Mouse (Mus musculus): ENCODE data around the gene Gm20388. TPM values are rescaled to one million over a fixed set of nuclear protein-coding genes. Genes with fewer than 3 reads are reported as not detected.
A peak's percentile ranks its signal among the peaks of the same experiment; 100 is the strongest.

Gm20388 gene
- total RNA-seq, 1 experiment: 27.0 TPM

- TF ChIP-seq CHD2 (IDR thresholded peaks at IDR 0.05; ENCODE audit: low read depth, low read length): no peak
- TF ChIP-seq ZC3H11A (IDR thresholded peaks at IDR 0.05; ENCODE audit: borderline replicate concordance, low read depth, low read length): no peak
- TF ChIP-seq ZNF384 (IDR thresholded peaks at IDR 0.05; ENCODE audit: low read depth, low read length): no peak
- TF ChIP-seq MAFK (IDR thresholded peaks at IDR 0.05; ENCODE audit: insufficient read depth, low read depth, low read length): no peak
- no peak for TF ChIP-seq HCFC1 (IDR thresholded peaks at IDR 0.05; ENCODE audit: borderline replicate concordance, insufficient read depth, low read length)
- 0 out of 2 replicates have a peak overlapping the region, but pooled peaks have one; percentile 8 for H3K9ac ChIP-seq (ENCODE audit: insufficient read depth, low read depth, low read length, poor library complexity, severe bottlenecking)
- in situ Hi-C loops (cut with MboI; ENCODE audit: low sequenced_read_pairs in 2 of 2, unreplicated experiment in 2 of 2): no loop called here
- peak overlapping the region; percentile 72; the same call in 1 of the 2 replicates for H3K27ac ChIP-seq (ENCODE audit: insufficient read depth, low read depth, low read length, poor library complexity, severe bottlenecking)
- no peak for DNase-seq (ENCODE audit: low read depth, low spot score)
- H3K4me3 ChIP-seq (ENCODE audit: insufficient read depth in 1 of 2, low read depth in 1 of 2, low read length in 2 of 2, poor library complexity in 1 of 2, severe bottlenecking in 1 of 2): peak overlapping the region in 1 of 2 experiments; percentile 0; a peak in 1 of 4 replicates
- H3K36me3 ChIP-seq (ENCODE audit: control insufficient read depth, insufficient read depth, low read length, poor library complexity, severe bottlenecking): peaks cover 39% of the 10 kb centered on the region
- no peaks in the 10 kb centered on the region for H3K9me3 ChIP-seq (ENCODE audit: control insufficient read depth, insufficient read depth, low read depth, low read length)
- peaks cover 0 to 12% of the 10 kb centered on the region in 2 experiments; a peak in 2 of 4 replicates for H3K4me1 ChIP-seq (ENCODE audit: control insufficient read depth in 2 of 2, insufficient read depth in 2 of 2, low read length in 2 of 2, poor library complexity in 1 of 2)
Observed at GRCm38 (mm10) chr8:120672626-120673229, 762.1 kb downstream of the Gm20388 start.

- Histone ChIP-seq H3K4me3 (ENCODE audit: insufficient read depth in 1 of 2, low read depth in 1 of 2, low read length in 2 of 2, poor library complexity in 1 of 2, severe bottlenecking in 1 of 2) (no peak overlapping the region), H3K9me3 (ENCODE audit: control insufficient read depth, insufficient read depth, low read depth, low read length) (no peaks in the 10 kb centered on the region), H3K27ac (ENCODE audit: insufficient read depth, low read depth, low read length, poor library complexity, severe bottlenecking) (no peak overlapping the region), H3K4me1 (ENCODE audit: control insufficient read depth in 2 of 2, insufficient read depth in 2 of 2, low read length in 2 of 2, poor library complexity in 1 of 2) (peaks cover 0 to 12% of the 10 kb centered on the region in 2 experiments; a peak in 2 of 4 replicates), H3K36me3 (ENCODE audit: control insufficient read depth, insufficient read depth, low read length, poor library complexity, severe bottlenecking) (peaks cover 39% of the 10 kb centered on the region), H3K9ac (ENCODE audit: insufficient read depth, low read depth, low read length, poor library complexity, severe bottlenecking) (no peak overlapping the region)
- no peak for DNase-seq (ENCODE audit: low read depth, low spot score)
- in situ Hi-C loops (cut with MboI; ENCODE audit: low sequenced_read_pairs in 2 of 2, unreplicated experiment in 2 of 2): no loop called here
- TF ChIP-seq ZNF384 (IDR thresholded peaks at IDR 0.05; ENCODE audit: low read depth, low read length) (no peak), HCFC1 (IDR thresholded peaks at IDR 0.05; ENCODE audit: borderline replicate concordance, insufficient read depth, low read length) (no peak), CHD2 (IDR thresholded peaks at IDR 0.05; ENCODE audit: low read depth, low read length) (no peak), MAFK (IDR thresholded peaks at IDR 0.05; ENCODE audit: insufficient read depth, low read depth, low read length) (no peak), ZC3H11A (IDR thresholded peaks at IDR 0.05; ENCODE audit: borderline replicate concordance, low read depth, low read length) (no peak)
Observed at GRCm38 (mm10) chr8:120673298-120673697, 762.7 kb downstream of the Gm20388 start.

GRCm38 (mm10) chr8:120675718-120676117, 765.1 kb downstream of the Gm20388 start:
- Histone ChIP-seq H3K4me3 (ENCODE audit: insufficient read depth in 1 of 2, low read depth in 1 of 2, low read length in 2 of 2, poor library complexity in 1 of 2, severe bottlenecking in 1 of 2) (no peak overlapping the region), H3K36me3 (ENCODE audit: control insufficient read depth, insufficient read depth, low read length, poor library complexity, severe bottlenecking) (peaks cover 29% of the 10 kb centered on the region), H3K9ac (ENCODE audit: insufficient read depth, low read depth, low read length, poor library complexity, severe bottlenecking) (no peak overlapping the region), H3K9me3 (ENCODE audit: control insufficient read depth, insufficient read depth, low read depth, low read length) (no peaks in the 10 kb centered on the region), H3K4me1 (ENCODE audit: control insufficient read depth in 2 of 2, insufficient read depth in 2 of 2, low read length in 2 of 2, poor library complexity in 1 of 2) (peaks cover 0 to 12% of the 10 kb centered on the region in 2 experiments; a peak in 2 of 4 replicates), H3K27ac (ENCODE audit: insufficient read depth, low read depth, low read length, poor library complexity, severe bottlenecking) (no peak overlapping the region)
- in situ Hi-C loops (cut with MboI; ENCODE audit: low sequenced_read_pairs in 2 of 2, unreplicated experiment in 2 of 2): loop anchor here in 1 of 2 experiments (25.0 kb wide), 1 partner anchor 112 kb away; no protein-coding TSS in a partner anchor
- no peak for TF ChIP-seq MAFK (IDR thresholded peaks at IDR 0.05; ENCODE audit: insufficient read depth, low read depth, low read length)
- no peak for TF ChIP-seq ZC3H11A (IDR thresholded peaks at IDR 0.05; ENCODE audit: borderline replicate concordance, low read depth, low read length)
- no peak for TF ChIP-seq ZNF384 (IDR thresholded peaks at IDR 0.05; ENCODE audit: low read depth, low read length)
- no peak for TF ChIP-seq CHD2 (IDR thresholded peaks at IDR 0.05; ENCODE audit: low read depth, low read length)
- no peak for TF ChIP-seq HCFC1 (IDR thresholded peaks at IDR 0.05; ENCODE audit: borderline replicate concordance, insufficient read depth, low read length)
- no peak for DNase-seq (ENCODE audit: low read depth, low spot score)

GRCm38 (mm10) chr8:120678447-120678846, 767.8 kb downstream of the Gm20388 start:
- Histone ChIP-seq H3K4me3 (ENCODE audit: insufficient read depth in 1 of 2, low read depth in 1 of 2, low read length in 2 of 2, poor library complexity in 1 of 2, severe bottlenecking in 1 of 2) (no peak overlapping the region), H3K36me3 (ENCODE audit: control insufficient read depth, insufficient read depth, low read length, poor library complexity, severe bottlenecking) (peaks cover 8% of the 10 kb centered on the region), H3K27ac (ENCODE audit: insufficient read depth, low read depth, low read length, poor library complexity, severe bottlenecking) (no peak overlapping the region), H3K9ac (ENCODE audit: insufficient read depth, low read depth, low read length, poor library complexity, severe bottlenecking) (no peak overlapping the region), H3K9me3 (ENCODE audit: control insufficient read depth, insufficient read depth, low read depth, low read length) (no peaks in the 10 kb centered on the region), H3K4me1 (ENCODE audit: control insufficient read depth in 2 of 2, insufficient read depth in 2 of 2, low read length in 2 of 2, poor library complexity in 1 of 2) (no peaks in the 10 kb centered on the region; a peak in 1 of 4 replicates)
- in situ Hi-C loops (cut with MboI; ENCODE audit: low sequenced_read_pairs in 2 of 2, unreplicated experiment in 2 of 2): loop anchor here in 1 of 2 experiments (25.0 kb wide), 1 partner anchor 109 kb away; no protein-coding TSS in a partner anchor
- TF ChIP-seq HCFC1 (IDR thresholded peaks at IDR 0.05; ENCODE audit: borderline replicate concordance, insufficient read depth, low read length): no peak
- TF ChIP-seq ZNF384 (IDR thresholded peaks at IDR 0.05; ENCODE audit: low read depth, low read length): no peak
- no peak for TF ChIP-seq CHD2 (IDR thresholded peaks at IDR 0.05; ENCODE audit: low read depth, low read length)
- no peak for TF ChIP-seq MAFK (IDR thresholded peaks at IDR 0.05; ENCODE audit: insufficient read depth, low read depth, low read length)
- TF ChIP-seq ZC3H11A (IDR thresholded peaks at IDR 0.05; ENCODE audit: borderline replicate concordance, low read depth, low read length): peak; percentile 41; the same call in 1 of the 2 replicates
- peak; percentile 91 for DNase-seq (ENCODE audit: low read depth, low spot score)
